Mouse (Mus musculus) ovary, postnatal 10 days (tissue): ENCODE data around the gene Bnc2.

Source experiments
- DNase-seq: peaks from one replicate; pipeline ENCODE4 v3.0.0; 2022; ENCODE audit warnings: low spot score

Gene Bnc2

DNA sequence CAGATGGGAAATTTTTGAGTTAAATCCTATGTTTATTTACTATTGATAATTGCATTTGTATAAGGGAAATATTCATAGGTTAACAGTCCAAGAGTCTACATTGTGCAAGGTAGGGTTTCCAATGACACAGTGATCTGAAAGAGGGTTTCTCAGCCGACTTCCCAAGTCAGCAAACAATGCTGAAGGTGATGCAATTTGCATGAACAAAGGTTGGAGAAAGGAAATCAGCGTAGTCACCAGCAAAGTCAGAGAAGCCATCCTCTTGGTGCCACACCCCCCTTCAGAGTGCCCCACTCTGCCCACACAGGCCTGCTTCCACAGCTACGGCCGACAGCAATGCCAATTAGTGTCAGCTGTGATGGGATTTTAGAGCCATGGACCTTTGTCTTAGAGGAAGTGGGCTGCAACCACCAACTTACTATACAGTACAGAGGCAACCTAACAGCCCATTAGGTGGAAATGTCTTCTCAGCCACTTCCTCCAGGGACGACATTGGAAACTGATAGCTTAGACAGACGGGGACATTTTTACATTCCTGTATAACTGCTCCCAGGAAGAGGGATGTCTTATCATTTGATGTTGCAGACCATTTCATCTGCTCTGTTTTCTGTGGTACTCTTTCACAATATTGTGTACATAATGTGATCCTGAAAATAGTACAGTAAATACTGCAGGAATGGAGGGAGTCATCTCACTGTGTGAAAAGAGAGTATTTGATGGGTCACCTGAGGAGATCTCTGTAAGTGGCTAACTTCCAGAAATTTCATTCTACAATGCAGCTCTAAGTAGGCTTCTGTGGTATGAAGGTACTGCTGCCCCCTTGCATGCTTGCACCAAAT is 243.2 kb downstream of the Bnc2 start:
- DNase-seq: no peak

DNA sequence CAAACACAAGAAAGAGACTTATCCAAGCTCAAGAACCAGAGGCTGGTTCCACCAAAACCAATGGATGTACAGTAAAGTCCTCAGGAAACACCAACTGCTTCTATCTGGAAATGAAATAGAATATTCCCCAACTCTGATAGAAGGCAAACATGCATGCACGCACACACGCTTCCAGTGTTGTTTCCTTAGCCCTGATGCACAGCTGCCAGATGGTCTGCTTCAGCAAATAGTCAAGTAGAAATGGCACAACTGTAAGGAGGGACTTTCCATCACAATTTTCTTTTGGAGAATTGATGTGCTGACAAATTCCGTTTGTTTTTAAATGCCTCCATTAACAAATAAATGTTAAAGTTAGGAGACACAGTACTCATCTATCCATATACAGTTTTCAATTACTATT is 247.1 kb downstream of the Bnc2 start:
- no peak for DNase-seq

DNA sequence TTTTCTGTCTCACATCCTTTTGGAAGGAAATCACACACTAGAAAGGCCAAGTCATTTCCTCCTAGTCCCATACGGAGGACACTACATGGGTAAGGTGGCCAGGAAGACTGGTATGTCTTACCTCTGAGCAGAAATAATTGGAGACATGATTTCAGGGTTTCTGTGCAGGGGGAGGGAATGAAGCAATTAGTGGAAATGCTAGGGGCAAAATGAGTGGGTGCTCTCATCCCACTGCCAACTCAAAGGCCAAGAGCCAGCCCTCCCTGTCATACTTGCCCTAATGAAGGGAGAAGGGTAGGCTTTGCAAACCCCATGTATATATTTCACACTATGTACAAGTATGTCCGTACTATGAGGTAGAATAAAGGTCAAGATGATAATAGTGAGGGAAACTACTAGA is 263.6 kb downstream of the Bnc2 start:
- no peak for DNase-seq

DNA sequence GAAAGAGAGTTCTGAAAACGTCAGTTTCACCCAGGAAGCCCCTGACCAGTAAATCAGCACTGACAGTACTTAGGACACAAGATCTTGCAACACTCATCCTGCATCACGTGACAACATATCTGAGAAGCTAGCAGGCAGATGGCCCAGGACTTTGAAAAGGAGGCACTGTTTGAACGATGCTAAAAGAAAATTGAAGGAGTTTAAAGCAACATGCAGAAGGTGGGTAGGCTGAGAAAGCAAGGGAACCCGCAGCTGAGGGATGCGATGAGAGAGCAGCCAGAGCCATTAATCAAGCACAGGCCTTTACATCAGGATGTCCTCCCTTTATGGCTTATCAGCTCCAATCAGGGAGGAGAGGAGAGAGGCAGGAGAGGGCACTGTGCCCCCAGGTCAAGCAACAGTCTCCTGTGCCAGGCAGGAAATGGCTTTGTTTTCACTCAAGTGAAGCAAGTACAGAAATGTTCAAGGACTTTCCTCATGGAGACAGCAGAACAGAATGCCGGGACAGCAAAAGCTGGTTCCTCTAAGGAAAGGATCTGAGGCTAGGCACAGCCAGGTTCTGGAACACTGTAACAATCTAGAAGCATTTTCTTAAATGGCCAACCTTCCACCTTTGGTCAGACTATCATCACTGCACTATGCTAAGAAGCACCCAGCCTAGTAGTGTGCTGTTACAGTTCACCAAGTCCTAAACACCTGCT is 267.6 kb downstream of the Bnc2 start:
- DNase-seq: no peak

DNA sequence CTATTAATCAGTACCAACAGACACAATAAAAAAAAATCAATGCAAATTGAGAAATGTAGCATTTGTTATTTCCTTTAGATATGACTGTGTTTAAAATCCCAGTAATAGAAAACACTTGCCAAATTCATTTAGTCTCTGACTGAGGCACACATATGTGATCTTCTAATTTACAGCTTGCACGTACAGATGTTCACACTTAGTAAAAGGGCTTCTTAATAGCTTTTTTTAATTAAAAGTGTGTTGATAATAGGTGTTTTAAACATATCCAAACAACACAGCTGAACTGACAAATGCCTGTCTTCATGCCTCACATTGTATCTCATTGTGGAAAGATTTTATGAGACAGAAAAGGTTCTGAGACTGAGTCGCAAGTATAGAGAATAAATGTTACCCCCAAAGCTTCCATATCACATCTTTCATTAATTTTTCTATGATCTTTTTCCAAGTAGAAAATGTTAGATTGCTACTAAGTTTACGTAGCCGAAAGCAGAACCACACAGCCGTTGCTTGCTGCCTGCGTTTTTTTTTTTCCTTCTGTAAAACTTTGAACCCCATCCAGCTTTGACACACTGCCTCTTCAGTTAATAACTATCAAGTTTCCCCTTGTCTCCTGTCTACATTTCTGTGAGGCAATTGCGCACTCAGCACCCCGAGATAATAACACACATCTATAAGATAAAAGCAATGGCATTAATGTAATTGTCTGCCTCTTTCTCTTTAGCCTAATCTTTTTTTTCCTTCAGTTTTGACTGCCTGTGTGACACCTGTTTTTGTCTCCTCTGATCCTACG is 271.5 kb downstream of the Bnc2 start:
- no peak for DNase-seq

DNA sequence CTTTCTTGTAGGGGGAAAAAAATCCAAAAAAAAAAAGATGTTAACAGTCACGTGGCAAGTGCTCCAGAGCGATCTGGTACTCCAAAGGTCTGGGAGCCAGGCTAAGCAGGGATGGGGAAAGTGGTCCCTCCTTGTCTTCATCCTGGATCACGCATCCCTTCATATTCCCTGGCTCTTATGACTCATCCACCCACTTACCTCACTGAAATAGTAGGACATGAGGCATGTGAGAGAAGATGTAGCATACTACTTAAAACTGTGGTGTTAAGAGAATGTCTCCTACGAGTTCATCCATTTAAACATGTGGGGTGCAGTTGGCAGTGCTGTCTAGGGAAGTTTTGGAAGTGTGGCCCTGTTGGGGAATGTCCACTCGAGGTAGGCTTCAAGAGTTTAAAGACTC is 286.1 kb downstream of the Bnc2 start:
- no peak for DNase-seq

DNA sequence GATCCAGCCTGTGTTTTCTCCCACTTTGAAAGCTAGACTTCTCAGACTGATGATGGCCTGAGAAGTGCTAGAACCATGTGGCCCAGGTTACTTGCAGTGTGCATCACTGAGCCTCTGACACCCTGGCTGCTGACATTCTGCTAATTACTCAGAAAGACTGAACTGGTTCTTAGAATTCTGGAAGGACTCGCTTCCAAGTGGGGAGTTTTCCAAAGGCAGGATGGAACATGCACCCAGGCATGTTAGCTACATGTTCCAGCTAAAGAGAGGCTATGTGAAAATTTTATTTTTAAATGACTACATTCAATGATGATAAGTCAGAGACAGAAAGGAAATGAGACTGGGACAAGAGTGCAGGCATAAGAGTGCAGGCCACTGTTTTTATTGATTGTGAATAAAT is 289.9 kb downstream of the Bnc2 start:
- DNase-seq: no peak

DNA sequence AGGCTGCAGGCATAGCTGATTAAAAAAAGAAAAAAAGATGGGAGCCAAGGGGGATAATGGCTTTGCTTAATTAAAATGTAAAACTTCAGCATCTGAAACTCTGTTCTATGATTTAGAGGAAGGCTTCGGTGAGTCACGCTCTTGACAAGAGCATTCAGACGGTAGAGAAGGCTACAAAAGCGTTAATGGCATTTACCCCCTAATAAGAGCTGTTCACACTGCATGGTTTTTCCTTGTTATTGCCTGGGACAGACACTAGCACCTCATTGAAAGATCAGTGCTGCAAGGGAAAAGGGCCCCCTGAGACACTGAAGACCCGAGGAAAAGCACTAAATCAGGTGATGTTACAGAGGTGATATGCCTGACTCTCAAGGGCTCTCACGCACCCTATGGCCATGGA is 295.8 kb downstream of the Bnc2 start:
- DNase-seq: no peak

DNA sequence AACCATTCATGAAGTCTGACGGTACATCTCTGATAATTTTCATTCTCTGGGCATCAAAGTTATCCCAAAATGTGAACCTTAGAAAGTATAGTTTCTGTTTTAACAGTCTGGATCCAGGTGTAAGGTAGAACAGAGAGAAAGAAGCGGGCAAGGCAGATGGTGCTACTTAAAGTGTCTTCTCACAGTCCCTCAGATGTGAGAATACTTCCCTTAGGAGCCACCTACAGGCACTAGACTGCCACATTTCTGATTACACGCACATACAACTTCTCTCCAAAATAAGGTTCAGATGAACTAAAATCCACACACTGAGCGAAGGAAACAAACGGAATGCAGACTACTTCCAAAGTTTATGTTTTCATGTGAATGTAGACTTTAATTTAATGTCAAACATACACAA is 297.6 kb downstream of the Bnc2 start:
- no peak for DNase-seq

DNA sequence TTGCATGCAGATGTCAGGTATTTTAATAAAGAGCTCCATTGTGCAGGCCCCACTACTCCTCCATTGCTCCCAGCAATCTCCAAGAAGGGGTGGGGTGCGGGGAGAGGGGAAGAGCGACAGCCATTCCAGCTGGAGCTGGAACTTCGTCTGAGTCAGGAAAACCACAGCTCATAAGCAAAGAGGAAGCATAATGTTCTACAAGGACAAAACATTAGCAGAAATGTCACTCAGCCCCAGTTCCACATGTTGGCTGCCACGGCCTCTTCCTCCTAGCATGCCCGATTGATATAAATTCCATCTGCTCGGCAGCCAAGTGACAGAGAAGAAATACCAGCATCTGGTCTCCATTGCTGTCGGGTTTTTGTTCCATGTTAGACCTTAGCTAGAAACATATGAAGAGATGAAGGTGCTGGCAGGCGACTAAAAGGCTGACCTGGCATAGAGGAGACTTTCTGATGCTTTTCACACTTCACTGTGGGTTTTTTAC is 312.7 kb downstream of the Bnc2 start:
- DNase-seq: no peak

DNA sequence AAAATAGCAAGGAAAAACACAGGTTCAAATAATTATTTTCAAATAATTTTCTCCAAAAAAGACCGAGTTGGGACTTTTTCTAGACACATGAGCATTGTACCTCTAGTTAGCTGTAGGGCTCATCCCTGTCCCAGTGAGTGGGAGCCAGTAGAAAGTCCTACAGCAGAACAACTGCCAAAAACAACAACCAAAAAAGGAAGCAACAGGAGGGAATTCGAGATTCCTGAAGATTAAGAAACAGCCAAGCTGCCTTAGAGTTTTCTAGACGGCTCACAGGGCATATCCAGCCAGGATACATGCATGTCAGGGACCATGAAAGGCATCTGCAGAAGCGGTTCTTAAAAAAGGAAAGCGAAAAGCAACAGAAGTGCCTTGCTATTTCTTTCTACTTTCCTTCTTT is 313.9 kb downstream of the Bnc2 start:
- no peak for DNase-seq

DNA sequence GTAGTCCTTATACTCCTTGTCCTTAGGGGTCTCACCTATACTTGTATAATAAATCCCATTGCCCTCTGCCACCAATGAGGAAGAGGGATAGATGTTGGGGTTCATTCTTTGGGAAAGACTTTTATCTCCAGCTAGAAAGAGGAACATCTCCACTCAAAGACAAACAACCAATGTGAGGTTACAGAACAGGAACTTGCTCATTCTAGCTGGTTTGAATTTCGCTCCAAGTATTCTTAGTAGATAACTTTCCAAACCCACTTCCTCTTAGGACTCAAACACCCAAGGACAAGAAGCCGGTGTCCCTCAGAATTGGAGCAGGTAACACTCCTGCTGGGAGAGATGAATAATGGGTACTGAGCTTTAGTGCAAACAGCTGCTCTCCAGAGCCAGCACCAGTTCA is 315.1 kb downstream of the Bnc2 start:
- no peak for DNase-seq

DNA sequence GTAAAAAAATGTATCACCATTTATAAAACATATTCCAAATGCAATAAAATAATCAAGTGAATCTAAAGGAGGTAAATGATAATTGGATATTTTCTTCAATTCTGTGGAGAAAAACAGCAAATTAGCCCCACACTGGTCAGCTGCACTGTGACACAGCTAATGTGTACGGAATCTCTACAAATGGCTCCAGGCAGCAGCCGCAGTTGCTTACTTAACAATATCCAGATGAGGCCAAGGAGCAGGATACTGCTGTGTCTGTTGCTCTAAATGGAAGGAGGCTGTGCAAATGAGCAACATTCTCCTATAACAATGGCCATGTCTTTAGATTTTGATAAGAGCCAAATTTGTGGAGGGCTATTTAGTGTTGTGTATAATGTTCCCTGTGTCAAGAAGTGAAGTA is 316.9 kb downstream of the Bnc2 start:
- DNase-seq: no peak

DNA sequence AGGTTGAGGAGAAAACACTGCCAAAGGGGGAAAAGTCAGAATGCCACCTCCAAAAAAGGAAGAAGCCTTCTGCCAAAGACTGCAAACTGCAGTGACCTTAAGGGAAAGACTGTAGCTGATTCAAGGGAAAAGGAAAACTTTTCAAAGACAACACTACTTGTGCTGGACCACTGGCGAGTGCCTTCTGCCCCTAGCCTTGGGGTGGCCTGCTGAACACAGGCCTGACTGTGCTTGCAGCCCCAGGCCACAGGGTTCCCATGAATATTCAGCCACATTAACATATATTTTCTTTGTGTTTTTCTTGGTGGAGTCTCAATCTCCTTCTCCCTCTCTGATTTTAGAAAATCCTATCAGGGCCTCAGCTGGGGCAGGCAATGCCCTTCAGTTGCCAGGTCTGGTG is 317.7 kb downstream of the Bnc2 start:
- no peak for DNase-seq

DNA sequence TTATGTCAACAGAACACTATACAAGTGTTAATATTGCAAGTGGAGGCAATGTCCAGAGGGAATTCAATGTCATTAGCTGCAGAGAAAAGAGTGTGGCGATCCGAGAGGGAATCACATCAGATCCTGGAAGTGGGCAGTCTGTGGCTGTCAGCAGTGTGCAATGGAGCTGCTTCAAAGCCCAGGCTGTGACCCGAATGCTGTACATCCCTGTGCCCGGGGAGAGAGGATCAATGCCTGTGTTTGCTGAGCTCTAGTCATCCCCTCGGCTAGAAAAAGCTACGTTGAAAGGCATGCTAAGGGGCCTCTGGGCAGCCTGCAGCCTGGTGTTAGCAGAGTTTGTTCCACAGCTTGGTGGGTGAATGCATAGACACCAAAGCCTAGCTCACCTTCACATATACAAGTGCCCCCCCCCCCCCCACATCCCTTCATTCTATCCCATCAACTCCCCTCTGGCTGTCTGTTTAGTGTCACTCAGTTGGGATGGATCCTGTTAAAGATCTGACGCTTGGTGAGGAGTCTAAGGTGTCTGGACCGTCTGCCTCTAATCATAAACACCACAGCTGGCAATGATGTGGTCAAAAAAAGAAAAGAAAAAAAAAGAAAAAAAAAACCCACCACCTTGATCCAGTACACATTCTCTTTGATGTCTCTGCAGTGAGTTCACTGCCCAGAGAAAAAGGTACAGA is 318.5 kb downstream of the Bnc2 start:
- DNase-seq: no peak

DNA sequence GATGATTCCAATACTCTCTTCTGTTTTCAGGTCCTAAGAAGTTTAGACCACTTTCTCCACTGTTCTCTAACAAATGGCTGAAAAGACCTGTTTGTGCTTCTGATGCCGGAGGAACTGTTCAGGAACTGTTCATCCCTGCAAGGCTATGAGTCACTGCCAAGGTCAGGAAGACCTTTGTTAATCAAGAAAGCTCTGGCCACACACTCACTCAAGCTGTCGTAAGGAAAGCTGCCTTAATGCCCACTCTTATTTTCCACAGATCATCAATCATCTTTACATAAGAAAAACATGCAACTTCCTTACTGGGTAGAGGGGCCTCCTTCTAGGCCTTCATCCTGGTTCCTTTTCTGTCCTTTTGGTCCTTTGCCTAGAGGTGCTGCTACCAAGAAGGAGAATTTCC is 322.4 kb downstream of the Bnc2 start:
- DNase-seq: no peak

DNA sequence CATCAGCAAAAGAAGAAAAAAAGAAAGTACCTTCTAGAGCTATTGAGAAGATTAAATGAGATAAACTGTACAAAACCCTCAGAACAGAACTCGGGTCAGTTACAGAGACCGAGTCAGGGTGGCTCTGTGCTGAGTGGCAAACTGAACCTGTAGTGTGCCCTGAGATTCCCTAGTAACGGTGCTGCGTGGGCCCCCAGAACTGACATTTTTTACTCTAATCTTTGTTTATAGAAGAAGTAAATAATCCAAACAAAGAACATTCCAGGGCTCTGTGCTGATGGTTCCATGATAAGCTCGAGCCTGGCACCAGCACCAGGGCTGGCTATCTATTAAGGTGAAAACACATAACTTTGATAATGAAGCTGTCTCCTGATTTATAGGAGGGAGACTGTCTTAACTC is 325.5 kb downstream of the Bnc2 start:
- DNase-seq: no peak

DNA sequence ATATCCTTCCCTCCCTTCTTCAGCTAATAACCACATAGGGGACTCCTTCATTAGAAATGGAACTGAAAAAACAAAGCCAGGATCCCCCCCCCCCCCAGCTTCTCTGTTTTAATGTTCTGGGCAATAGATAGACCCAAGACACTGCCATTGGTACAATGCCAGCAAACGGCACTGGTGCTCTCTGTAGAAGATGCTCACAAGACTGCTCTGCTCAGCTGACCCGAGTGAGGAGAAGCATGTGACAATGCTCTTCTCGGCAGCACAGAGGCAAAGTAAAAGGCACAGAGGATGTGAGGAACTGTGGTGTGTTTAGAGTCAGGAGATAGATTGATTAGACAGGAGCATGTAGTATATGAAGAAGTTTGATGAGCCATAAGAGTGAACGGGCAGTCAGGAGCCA is 335.9 kb downstream of the Bnc2 start:
- no peak for DNase-seq

DNA sequence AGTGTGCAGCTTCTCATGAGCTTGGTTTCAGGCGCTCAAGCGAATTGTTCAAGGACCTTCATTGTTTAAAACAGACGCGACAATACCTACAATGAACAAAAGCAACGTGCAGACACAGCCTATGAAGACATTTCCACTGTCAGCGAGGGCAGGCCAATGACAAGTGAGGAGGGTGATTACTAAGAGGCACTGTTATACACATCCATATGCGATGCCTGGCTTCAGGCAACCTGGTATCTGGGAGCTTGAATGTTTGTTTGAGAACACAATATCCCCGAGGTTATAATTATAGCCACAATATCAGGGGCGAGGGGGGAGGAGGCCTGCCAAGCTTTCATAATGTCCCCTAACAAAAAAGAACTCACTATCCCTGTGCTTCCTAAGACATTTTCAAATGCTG is 343.1 kb downstream of the Bnc2 start:
- DNase-seq: no peak

DNA sequence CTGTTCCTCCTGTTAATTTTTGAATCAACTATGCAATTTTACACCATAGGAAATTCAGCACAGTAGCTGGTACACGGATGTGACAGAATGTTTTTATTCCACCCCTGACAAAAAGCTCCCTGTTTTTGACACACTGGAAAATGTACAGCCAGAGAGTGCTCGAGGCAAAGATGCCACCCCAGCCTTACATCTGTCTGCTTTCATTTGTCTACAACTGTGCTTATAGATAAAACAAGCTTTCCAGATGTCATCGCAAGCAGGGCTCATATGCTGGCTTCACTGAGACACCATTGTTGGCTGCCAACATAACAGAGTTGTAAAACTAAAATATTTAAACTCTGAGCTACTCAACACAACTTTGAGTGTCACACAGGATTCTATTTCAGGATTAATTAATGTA is 343.6 kb downstream of the Bnc2 start:
- DNase-seq: no peak

DNA sequence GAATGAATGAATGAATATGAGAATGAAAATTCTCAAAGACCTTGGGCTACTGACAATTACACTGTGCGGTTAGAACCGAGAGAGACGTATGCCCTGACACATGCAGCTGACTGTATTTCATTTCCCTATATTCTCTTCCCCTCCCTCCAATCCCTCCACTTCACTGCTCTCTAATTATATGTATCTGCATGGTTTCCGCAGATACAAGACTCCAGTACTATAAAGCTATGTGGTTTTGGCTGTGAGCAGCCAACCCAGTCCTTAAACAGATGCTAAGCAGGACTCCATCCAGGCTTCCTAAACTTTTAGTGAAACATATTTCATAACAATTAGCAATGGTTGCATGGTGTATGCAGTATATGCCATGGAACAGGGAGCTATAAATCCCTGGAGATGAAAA is 344.6 kb downstream of the Bnc2 start:
- no peak for DNase-seq

DNA sequence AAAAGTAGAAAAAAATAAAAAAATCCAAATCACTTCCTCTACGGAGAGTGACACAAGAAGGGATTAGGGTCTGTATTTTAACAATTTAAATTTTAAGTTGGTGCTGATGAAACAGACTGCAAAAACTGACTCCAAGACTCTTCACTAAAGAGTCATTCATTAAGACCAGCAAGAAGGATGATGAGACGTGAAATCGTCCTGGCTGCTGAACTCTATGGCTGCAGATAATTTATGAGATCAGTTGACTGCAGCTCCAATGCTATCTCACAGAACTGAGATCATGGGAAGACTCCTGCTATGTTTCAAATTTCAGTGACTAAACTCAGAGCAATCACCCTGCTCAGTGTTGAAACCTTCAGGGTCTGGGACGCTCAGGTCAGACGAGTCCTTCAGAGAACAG is 345.4 kb downstream of the Bnc2 start:
- DNase-seq: no peak
